Mouse (Mus musculus) stomach, postnatal 0 days (tissue): ENCODE results near the gene B3gnt4.

Source experiments
- CTCF ChIP-seq: IDR thresholded peaks from 2 replicates; pipeline ENCODE4 v1.5.1; 2016; ENCODE audit warnings: antibody characterized with exemption, low read depth, mild to moderate bottlenecking, moderate library complexity
- EP300 ChIP-seq: optimal IDR thresholded peaks from 2 replicates; pipeline ENCODE3; 2016; ENCODE audit warnings: antibody characterized with exemption

DNA sequence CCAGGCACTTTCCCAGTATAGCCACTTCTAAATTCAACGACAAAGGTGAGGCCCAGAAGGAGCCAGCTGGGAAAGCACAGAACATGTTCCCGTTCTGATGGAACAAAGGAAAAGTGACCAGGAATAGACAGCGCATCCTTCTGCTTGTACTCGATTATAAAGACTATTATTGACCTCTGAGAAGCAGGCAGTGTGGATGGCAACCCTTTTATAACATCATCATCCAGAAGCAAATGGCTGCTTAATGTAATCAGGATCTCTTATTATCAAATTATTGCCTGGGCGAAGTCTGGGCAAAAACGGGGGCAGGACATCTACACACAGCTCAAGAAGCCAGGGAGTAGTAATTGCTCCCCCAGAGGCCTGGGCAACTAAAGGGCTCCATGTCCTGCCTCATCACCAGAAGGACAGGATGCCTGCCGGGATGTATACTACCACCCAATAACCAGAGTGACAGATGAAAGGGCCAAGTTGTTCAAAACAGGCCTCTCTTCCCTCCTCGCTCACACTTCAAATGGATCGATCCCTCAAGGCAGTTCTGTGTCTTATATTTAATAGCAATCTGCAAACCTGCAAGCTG, 15.7 kb downstream of the B3gnt4 start:
- TF ChIP-seq CTCF (no peak), EP300 (no peak)
